Mouse (Mus musculus) monocyte, adult 59 days (primary cell): Measurements from ENCODE around the gene Rpl32. TPM values are rescaled to one million over a fixed set of nuclear protein-coding genes. Genes with fewer than 3 reads are reported as not detected.

ENCODE experiments used
- total RNA-seq, 2 experiments: library from RNA; stranded (reverse); gene quantifications; one replicate each; pipeline ENCODE4 v1.2.4; 2023

The Rpl32 gene
- total RNA-seq, result 1,000 to 10,000 TPM; 1,643 to 1,718 TPM

GRCm38 (mm10) chr6:115808488-115809231, at the start of gene Rpl32:
Gene Rpl32, minus strand, starts transcription at chr6:115808747.

GRCm38 (mm10) chr6:115853091-115853813, 44.7 kb upstream of the Rpl32 start, which contains the start of the genes Mbd4 and Ift122:
Gene Mbd4, minus strand, starts transcription at chr6:115853371.
Gene Ift122, plus strand, starts transcription at chr6:115853470.

GRCm38 (mm10) chr6:115838161-115838597, 29.6 kb upstream of the Rpl32 start, which contains the start of gene Efcab12:
Gene Efcab12, minus strand, starts transcription at chr6:115838412.

GRCm38 (mm10) chr6:115774501-115774921, 34.0 kb downstream of the Rpl32 start, which contains the start of gene Cand2:
Gene Cand2, plus strand, starts transcription at chr6:115774538.

GRCm38 (mm10) chr6:115761995-115762756, 46.4 kb downstream of the Rpl32 start, which contains the start of gene Tmem40:
Gene Tmem40, minus strand, starts transcription at chr6:115762410.

Other genes starting within 250 kb of the Rpl32 start
- not detected for gene Mkrn2os, start 216.2 kb downstream of the Rpl32 start, total RNA-seq
- 10 to 100 TPM; 19.2 to 20.1 TPM for gene Mkrn2, start 206.8 kb downstream of the Rpl32 start, total RNA-seq
- gene Raf1, start 132.1 kb downstream of the Rpl32 start, total RNA-seq, result 100 to 1,000 TPM; 212 to 220 TPM
- gene Tmem40, start 46.3 kb downstream of the Rpl32 start, total RNA-seq, result not detected
- gene Cand2, start 34.2 kb downstream of the Rpl32 start, total RNA-seq, result under 1 TPM in 1 of 2 experiments, not detected in 1; 0.12 TPM
- not detected for gene Efcab12, start 29.7 kb upstream of the Rpl32 start, total RNA-seq
- 1 to 10 TPM; 7.9 to 8.5 TPM for gene Mbd4, start 44.6 kb upstream of the Rpl32 start, total RNA-seq
- 1 to 10 TPM; 3.3 to 7.1 TPM for gene Ift122, start 44.7 kb upstream of the Rpl32 start, total RNA-seq
- not detected for gene Rho, start 123.0 kb upstream of the Rpl32 start, total RNA-seq
- gene H1foo, start 136.2 kb upstream of the Rpl32 start, total RNA-seq, result not detected
- 100 to 1,000 TPM; 226 to 263 TPM for gene Plxnd1, start 186.3 kb upstream of the Rpl32 start, total RNA-seq